Mouse (Mus musculus) NIH3T3 (cell line): ENCODE results near the gene Ripor3.
A peak's percentile ranks its signal among the peaks of the same experiment; 100 is the strongest.
"Not testable (repeated sequence)": the region's sequence is repeated elsewhere in the genome, so short reads cannot be mapped to it uniquely, and the experiment has no call there.

Experiments
- DNase-seq: peaks from one replicate; pipeline ENCODE4 v3.0.0-alpha.2; 2012; ENCODE audit warnings: low read depth

Ripor3 gene

DNA sequence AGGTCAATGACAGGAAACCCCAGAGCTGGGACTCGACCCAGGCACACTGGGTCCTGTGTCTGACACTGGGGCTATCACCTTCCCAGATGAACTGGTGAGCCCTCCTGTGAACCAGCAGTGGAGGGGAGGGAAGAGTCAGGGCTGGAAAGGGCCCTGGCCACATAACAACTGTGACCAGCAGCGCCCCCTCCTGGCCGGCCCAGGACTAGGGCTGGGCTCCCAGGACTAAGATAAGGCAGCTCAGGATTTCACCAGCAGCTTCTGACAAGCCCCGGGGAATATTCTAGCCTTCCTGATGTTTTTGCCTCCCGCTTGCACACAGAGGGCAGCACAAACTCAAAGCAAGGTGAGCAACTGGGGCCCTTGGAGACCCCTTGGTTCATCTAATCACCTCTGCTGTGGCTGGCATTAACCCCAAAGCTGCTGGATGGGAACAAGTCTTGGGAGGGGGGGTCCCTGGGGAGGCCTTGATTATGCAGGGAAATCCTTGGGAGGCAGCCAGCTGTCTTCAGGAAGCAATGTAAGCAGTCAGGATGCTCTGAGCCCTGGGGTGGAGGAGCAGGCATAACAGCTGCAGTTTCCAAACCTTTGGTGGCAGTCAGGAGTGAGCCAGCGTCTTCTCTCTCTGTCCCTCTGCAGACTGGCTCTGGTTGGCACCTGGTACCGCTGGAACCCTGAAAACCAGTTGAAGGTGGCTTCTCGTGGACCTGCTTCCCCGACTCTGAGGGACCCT, at the start of gene Ripor3:
Ripor3 (minus strand) TSS at position 683 of the 733 bp plus-strand sequence.
- DNase-seq = peak; percentile 88

DNA sequence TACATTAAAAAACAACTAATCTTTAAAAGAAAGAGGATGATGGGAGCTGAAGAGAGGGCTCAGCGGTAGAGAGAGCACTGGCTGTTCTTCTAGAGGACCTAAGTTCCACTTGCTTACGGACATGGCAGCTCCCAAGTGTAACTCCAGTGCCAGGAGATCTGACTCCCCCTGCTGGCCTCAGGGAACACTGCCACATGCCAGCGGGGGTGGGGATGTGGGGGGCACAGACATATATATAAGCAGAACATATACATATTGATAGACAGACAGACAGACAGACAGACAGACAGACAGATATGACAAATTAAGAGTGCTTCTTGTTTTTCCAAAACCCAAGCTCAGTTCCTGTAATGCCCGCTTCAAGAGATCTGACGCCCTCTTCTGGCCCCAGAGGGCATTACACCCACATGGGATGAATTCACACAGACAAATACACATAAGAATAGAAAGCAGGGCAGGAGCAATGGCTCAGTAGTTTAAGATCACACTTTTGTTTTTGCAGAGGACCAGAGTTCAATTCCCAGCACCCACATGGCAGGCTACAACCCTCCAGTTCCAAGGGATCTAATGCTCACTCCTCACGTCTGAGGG, 48.9 kb upstream of the Ripor3 start:
- DNase-seq = peak; percentile 65

DNA sequence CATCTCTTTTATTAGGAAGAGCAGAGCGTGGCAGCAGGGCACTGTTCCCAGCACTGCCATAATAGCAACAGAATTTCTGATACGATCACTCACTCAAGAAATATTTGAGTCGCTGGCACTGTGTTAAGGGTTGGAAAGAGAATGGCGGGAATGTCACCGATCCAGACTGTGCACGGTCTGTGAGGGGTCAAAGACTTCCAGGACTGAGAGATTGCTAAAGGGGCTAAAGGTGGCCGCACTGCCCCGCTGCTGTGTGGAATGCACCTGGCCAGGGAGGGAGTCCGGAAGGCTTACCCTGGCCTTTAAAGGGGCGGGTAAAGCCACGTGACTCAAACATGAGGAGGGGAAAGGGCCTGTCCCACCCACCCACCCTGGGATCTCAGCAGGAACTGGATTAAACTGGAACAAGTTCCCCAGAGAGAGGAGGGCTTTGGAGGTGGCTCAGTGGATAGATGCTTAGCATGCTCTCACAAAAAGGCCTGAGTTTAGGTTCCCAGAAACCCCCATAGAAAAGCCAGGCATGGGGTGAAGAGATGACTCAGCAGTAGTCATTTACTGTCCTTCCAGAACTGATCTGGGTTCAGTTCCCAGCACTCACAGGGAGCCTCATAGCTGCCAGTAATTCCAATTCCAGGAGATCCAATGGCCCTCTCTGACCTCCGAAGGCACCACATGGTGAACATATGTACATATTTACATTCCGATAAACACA, 48.2 kb upstream of the Ripor3 start:
- peak; percentile 66 for DNase-seq

- DNase-seq = not testable (repeated sequence)
These were observed 47.5 kb upstream of the Ripor3 start for GRCm38 (mm10) chr2:168057876-168058275.

GRCm38 (mm10) chr2:168056666-168056933, 46.2 kb upstream of the Ripor3 start:
- DNase-seq = no peak

- no peak for DNase-seq
These were observed 45.7 kb upstream of the Ripor3 start for GRCm38 (mm10) chr2:168055910-168056665.

DNA sequence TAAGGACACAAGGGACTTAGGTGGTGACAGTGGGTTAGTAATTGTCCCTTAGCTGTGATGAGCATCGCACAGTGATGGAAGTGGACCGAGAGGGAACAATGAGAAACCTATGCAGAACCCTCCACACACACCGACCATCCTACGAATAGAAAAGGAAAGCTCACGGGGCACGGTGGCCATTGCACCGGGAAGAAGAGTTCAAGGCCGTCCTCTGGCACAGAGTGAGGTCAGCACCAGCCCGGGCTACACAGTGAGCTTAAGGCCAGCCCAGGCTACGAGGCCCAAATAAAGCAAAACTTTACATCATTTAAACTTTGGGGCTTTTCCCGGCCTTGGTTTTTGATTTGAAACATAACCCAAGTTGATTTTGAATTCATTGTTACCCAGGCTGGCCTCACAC, 43.7 kb upstream of the Ripor3 start:
- no peak for DNase-seq

GRCm38 (mm10) chr2:168052689-168053088, 42.3 kb upstream of the Ripor3 start:
- DNase-seq = peak; percentile 76

GRCm38 (mm10) chr2:168052156-168052555, 41.7 kb upstream of the Ripor3 start:
- peak; percentile 45 for DNase-seq

GRCm38 (mm10) chr2:168050000-168050942, 39.9 kb upstream of the Ripor3 start:
- peak; percentile 32 for DNase-seq

- DNase-seq = peak; percentile 91
These were observed 38.7 kb upstream of the Ripor3 start for GRCm38 (mm10) chr2:168049002-168049635.

DNA sequence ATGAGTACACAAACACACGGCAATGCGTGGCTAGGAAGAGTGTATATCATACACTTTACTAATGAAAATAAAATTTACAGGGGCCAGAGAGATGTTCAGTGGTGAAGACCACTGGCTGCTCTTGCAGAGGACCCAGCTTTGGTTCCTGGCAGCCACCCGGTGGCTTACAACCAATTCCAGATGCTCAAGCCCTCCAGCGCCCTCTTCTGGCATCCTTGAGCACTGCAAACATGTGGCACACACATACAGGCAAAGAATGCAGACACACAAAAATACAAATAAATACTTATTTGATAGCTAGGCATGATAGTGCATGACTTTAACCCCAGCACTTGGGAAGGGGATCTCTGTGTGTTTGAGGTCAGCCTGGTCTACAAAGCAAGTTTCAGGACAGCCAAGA, 36.0 kb upstream of the Ripor3 start:
- DNase-seq = peak; percentile 51

- peak; percentile 65 for DNase-seq
These were observed 35.4 kb upstream of the Ripor3 start for GRCm38 (mm10) chr2:168045771-168046170.

DNA sequence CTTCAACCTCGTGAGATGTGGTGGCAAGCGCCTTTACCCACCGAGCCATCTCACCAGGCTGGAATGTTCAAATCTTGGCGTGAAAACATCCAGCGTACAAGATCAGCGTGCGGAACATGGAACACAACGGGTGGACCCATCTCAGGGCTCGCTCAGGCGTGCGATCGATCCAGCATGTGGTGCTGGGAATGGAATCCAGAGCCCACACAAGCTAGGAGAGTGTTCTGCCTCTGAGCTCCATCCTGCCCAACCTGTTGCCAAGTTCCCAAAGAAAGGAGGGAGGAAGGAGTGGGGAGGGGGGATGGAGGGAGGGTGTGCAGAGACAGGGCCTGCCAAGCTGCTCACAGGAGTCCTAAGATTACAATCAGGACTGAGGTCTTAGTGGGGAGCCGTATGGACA, 34.9 kb upstream of the Ripor3 start:
- peak; percentile 33 for DNase-seq

DNA sequence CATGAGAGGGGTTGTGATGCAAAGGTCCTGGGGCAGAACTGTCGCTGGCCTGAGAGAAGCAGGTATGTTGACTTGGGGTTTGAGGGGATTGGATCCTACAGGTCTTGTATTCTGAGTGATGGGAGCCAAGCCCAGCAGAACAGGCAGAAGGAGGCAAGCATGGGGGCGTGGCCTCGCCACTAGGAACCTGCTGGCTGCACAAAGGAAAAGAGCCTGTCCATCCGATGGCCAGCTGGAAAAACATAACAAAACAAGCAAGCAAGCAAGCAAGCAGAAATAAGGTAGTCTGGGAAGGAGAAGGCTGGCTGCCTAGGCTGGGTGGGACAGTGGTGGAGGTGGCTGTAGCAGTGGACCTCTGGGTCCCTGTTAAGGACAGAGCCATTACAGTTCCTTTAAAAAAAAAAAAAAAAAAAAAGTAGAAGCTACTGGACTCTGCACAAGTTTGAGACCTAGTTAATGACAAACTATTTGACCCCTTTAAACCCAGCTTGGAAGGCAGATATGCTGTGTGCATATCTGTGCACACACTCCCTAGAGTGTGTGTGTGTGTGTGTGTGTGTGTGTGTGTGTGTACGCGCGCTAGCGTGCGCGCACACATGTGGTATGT, 34.4 kb upstream of the Ripor3 start:
- no peak for DNase-seq

GRCm38 (mm10) chr2:168042019-168042418, 31.6 kb upstream of the Ripor3 start:
- no peak for DNase-seq

DNA sequence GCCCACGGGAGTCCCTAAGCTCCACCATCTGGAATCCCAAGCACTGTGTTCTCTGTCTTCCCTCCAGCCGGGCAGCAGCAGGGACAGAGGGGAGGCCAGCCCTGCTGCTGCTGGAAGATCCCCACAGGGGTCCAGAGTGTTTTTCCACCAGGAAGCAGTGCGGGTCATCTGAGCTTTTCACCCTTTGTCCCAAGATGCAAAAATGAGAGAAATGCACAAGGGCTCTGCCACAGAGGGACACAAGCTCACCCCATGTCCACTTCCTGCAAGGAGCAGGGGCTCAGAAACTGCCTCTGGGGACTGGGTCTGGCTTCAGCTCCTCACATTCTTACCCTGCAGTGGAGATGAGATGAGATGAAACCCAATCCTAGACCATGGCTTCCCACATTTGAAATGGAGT, 30.3 kb upstream of the Ripor3 start:
- no peak for DNase-seq

GRCm38 (mm10) chr2:168037063-168037462, 26.6 kb upstream of the Ripor3 start:
- peak; percentile 28 for DNase-seq

- DNase-seq = no peak
These were observed 25.5 kb upstream of the Ripor3 start for GRCm38 (mm10) chr2:168035907-168036306.

DNA sequence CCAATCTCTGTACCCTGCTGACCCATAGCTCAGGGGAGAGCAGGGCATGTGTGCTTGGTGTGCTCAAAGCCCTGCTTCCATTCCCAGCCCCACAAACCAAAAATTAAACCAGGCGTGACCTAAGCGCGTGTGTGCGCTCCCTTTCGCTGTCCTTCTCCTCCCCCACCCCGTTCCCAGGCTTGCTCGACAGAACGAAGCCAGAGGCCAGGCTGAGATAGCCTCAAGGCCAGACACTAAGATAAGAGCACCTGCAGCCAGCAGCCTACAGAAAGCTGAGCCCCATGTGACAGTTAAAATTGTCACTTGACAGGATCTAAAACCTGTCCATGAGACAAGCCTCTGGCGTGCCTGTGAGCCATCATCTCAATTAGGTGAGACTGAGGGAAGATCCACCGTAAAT, 23.5 kb upstream of the Ripor3 start:
- no peak for DNase-seq

DNA sequence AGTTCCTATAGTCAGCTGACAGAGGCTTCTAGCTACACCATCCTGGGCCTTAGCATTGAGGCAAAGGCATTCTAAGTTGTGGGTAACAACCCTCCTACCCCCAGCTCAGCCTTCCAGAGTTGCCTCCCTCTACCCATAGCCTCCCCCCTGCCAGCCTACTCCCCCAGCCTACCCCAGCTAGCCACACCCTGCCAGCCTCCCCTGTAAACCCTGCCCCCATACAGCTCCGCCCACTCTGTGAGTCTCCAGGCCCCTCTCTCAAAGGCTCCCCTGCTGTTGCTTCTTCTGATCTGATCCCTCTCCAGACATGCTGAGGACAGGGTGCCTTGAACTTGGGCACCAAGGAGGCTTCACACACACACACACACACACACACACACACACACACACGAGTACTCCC, 21.4 kb upstream of the Ripor3 start:
- no peak for DNase-seq
